Mouse (Mus musculus) spleen, embryonic (tissue): ENCODE data around the gene Selenop.

Experiments used
- CTCF ChIA-PET: fragments of 350-600 bp; sonication (Branson Sonifier 250); formaldehyde crosslinking; loops from one replicate; lab custom pipeline; 2022; lab: Charles Lee

Gene Selenop

DNA sequence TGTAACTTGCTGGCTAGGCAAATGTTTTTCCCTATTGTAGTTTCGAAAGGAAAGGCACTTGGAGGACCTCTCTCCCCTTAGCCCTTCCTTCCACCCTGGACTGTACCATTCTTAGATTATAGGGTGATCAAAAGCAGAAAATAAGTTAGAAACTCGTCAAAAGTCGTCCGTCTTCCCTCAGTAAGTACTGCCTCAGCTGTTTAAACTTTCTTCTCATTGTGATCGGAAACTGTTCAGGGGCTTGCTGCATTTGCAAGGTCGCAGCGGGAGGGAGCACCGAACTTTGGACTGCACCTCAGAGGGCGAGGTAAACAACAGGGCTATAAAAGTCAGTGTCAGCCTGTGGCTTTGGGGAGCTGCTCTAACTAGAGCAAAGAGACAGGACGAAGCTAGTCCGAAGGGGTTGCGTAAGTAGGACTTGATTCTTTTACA is 2.3 kb downstream of the Selenop start:
- CTCF ChIA-PET, result no interaction called here

DNA sequence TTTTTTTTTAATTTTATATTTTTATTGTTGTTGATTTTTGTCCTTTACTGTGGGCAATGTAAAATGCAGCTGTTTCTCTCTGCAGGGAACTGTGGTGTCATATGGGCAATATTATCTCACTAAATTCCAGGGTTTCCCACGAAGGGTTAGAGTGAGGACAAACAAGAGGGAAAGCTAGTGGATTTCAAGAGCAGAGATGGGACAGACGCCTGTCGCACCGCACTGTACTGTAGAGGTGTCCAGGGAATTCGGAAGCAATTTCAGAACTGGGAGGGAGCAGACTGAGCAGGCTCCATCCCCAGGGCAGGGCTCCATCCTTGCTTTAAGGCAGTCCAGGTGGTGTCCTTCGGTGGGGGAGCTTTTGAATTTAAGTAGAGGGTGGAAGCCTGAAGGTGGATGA is 2.9 kb downstream of the Selenop start:
- CTCF ChIA-PET, result no interaction called here

DNA sequence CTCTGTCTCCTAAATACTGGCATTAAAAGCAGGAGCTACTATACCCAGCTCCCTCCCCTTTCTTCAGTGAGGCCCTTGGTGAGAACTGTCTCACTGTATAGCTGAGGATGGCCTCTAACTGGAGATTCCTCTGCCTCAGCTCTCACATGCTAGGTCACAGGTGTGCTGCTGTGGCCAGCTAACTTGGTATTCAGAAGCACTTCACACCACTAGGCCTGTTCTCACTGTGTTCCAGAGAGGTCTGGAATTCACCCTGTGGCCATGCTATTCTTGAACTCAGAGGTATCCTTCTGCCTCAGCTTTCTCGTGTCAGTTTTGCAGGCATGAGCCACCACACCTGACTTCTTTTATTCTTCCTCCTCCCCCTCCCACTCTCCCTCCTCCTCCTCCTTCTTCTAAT is 4.8 kb downstream of the Selenop start:
- CTCF ChIA-PET, result no interaction called here

DNA sequence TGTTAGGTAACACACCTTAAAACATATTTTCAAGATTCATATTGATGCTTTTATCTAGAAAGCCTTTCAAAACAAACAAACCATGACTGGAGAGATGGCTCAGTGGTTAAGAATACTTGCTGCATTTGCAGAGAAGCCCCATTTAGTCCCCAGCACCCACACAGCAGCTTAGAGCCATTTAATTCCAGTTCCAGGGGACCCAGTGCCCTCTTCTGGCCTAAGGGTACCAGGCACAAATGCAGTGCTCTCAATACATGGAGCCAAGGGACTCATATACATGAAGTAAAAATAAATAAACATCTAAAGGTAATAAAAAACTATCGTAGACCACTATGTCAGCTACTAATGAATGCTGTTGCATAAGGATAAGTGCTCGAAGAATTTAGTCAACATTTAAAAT is 9.0 kb downstream of the Selenop start:
- CTCF ChIA-PET, result no interaction called here

DNA sequence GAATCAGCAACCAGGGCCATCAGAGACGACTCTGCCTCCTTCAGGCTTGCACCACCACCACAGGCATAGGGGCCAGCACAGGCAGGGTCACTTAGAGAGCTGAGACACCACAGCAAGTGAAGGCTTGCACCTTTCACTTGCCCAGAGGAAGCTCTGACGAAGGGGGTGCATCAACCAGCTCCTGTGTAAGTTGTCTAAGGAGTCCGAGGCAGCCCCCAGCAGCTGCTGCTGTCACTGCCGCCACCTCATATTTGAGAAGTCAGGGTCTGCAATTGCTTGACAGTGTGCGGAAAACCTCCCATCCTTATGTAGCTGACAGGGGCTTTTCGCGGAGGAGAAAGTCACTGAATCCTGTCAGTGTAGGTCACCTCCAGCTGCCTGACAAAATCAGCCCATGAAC is 10.9 kb downstream of the Selenop start:
- CTCF ChIA-PET, result no interaction called here

DNA sequence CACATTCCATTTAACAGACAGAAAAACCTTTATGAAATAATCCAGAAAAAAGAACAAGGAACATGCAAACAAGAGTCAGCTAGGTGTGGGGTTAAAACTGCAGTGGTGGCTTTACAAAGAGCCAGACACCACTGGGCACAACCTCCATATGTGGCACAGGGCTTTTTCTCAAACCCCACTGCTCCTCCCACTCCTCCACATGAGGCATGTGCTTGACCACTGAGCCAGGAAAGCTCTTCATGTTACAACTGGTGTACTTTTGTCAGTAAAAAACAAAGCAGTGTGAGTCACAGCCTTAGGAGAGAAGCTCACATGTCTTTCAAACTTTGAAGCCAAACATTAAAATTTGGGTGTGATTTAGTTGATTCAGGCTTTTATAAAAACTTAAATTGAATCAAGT is 12.9 kb downstream of the Selenop start:
- CTCF ChIA-PET, result interaction anchor here (0.7 kb wide), 1 partner anchor 40 kb away, joined by 4 read pairs; no protein-coding TSS in a partner anchor

DNA sequence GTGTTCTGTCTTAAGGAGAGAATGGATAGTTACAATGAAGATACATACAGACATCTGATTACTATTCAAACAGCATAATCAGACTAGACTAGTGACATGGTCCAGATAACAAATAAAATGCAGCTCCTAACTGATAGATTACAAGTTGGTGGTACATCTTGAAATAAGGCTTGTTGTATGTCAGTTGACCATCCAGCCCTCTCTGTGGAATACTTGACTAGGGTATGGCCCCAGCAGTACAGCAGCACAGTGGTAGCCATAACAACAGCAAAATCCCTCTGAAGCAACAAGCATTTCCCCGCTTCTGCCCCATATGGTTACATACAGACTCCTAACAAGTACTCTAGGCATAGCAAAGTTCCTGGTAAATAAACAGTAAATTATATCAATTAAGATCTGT is 13.4 kb downstream of the Selenop start:
- CTCF ChIA-PET, result interaction anchor here (0.7 kb wide), 1 partner anchor 39 kb away, joined by 4 read pairs; no protein-coding TSS in a partner anchor

DNA sequence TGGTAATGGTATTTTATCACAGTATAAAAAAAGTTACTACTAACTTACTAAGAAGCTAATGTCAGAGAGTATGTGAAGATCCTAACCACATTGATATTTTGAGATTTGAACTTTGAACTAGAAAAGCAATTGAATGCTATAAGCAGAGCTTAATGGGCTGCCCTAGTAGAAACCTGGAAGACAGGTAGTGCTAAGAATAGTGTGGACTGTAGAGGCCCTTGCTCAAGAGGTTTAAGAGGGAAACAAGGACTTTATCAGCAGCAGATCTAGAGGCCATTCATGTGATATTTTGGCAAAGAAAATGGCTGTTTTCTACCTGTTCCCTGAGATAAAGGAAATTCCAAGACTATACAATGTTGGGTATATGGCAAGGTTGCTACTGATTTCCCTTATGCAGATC is 17.7 kb downstream of the Selenop start:
- CTCF ChIA-PET, result no interaction called here

DNA sequence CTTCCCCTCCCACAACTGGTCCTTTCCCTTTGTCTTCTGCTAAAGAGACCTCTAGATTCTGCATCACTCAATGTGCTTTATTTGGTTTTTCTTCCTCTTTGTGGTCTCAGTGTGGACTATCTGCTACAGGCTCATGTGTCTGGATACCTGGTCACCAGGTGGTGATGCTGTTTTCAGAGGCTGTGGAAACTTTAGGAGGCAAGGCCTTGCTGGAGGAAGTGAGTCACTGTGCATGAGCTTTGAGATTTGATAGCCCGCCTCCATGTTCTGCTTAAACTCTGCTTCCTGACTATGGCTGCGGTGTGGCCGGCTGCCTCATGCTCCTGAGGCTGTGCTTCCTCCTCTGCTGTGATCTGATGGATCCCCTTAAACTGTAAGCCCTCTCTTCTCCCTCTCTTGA is 22.1 kb downstream of the Selenop start:
- CTCF ChIA-PET, result no interaction called here

DNA sequence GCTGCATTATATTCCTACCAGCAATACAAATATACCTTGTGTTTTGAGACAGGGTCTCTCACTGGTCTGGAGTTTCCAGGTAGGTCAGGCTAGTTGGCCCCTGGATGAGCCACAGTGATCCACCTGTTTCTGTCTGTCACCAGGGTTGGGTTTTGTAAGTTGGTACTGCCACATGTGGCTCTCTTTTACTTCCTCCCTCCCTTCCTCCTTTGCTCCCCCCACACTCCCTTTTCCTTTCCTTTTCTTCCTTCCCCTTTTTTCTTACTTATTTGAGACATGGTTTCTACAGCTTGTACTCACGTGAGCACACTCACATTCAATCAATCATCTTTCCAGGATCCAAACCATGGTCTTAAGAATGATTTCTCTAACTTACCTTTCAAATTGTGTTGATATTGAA is 25.1 kb downstream of the Selenop start:
- CTCF ChIA-PET, result no interaction called here

DNA sequence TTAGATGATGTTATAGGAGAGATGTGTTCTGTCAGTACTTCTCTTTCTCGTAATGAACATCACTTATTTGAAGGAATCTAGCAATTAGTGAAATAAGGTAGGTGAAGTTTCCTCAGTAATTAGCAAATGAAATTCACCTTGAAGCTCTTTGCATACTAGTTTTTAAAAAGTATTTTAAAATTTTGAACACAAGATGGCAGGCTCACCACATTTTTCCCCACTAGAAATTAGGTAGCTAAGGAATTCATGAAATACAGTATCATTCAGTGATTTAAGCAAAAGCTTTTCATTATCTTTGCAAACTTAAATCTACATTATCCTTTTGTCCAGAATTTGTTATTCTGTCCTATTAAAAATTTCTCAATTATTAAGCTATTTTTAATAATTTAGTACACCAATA is 27.6 kb downstream of the Selenop start:
- CTCF ChIA-PET, result no interaction called here

DNA sequence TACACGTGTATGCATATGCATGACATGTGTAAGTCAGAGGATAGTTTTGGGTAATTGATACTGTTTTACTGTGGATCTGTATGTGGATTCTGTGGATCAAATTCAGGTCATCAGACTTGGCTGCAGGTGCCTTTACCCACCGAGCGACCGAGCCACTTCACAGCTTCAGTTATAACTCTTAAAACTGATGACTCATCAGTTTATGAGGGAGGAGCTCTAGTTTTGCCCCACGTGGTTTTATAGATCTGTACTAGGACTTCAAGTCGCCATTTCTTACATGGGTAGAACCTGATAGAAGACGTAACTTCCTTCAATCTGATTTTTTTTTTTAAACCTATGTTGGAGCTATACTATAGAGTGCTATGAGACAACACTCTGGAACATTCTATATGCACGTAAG is 29.3 kb downstream of the Selenop start:
- CTCF ChIA-PET, result no interaction called here

DNA sequence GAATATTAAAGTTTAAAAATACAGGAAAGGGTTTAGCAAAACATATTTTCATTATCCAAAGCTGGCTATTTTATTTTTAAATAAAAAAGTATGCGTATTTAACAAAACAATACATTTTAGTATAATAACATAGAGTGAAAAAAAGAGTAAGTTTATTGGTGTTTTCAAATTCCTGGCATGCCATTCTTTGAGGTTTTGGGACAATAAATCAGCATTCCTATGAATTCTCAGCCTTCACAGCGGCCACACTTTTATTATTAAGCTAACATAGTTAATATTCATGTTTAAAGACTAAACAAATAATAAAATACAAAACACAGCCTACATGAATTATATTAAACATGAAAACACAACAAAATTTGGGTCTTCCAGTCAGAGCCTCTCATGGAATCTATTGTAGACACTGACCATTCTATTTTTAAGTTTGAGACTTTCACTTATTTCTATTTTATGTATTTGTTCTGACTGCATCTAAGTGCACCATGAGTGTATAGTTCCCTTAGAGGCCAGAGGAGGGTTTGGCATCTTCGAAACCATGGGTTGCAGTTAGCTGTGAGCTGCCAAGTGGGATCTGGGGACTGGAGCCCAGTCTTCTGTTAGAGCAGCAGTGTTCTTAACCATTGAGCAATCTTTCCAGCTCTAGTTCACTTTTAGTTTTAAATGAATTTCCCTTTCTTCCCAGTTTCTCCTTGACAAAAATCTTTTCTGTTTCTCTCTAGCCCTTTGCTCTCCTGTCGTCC is 32.2 kb downstream of the Selenop start:
- CTCF ChIA-PET, result no interaction called here

DNA sequence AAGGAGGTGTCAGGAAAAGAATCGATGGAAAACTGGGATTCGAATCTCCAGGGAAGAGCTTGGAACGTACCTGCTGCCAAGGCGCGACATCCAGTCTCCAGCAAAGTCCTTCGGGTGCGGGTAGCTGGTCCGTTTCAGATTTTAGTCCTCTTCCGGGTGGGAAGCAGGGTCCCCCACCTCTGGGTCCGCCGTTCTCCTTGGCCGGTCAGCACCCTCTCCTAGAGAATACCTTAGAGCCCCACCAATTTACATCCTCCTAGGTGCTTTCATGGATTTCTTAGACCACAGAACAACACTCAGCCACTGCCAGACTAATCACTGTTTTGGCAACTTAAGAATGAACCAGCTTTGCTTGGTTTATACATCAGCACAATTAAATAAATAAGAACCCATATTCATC is 35.1 kb downstream of the Selenop start, which contains the start of gene Ccdc152:
Ccdc152 (minus strand) TSS at position 101 of the 400 bp plus-strand sequence.
- CTCF ChIA-PET, result no interaction called here

DNA sequence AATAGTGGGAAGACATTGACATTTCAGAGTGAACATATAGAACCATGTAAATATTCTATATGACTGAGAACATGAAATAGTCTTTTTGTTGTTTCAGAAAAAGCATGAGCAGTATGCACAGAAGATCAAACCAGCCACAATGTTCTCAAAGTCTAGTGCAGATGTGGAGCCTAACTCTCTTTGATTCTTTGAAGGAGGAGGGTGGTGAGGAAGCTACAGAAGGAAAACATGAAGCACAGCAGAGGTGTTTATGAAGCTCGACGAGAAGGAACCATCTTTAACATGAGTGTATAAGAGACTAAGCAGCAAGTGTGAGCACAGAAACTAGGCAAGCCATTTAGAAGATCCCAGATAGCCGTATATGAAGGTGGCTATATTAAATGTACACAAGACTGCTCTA is 41.5 kb downstream of the Selenop start:
- CTCF ChIA-PET, result interaction anchor here (0.7 kb wide), 1 partner anchor 47 kb away, joined by 7 read pairs; no protein-coding TSS in a partner anchor

DNA sequence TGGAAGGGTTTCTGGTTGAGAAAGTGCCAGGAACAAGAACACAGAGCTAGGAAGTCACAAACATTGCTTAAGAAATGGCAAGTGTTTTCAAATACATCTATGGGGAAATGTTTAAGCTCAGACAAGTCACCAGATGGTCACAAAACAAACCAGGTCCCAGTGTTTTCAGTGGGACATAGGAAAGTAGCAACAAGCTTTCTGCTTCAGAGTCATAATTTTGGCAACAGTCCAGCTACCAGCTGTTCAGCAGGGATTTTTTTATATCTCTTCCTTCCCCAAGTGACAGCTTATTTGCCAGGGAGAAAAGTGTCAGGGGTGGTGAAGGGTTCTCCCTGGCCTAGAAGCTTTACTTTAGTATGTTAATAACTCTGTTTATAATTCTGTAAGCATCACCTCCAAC is 44.6 kb downstream of the Selenop start:
- CTCF ChIA-PET, result no interaction called here

DNA sequence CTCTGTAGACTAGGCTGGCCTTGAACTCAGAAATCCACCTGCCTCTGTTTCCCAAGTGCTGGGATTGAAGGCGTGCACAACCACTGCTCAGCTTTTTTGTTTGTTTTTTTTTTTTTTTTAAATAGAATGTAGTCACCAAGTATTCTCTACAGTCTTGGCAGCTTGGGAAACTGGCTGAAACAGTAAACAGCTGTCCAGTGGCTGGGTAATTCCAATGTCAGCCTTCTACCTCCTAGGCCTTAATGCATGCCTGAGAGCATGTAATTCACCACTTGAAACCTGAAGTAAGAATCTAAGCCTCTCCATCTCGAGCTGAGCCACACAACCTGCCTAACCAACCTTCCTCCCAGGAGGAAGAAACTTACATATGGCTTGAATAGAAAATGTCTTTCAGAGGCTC is 48.3 kb downstream of the Selenop start:
- CTCF ChIA-PET, result no interaction called here

DNA sequence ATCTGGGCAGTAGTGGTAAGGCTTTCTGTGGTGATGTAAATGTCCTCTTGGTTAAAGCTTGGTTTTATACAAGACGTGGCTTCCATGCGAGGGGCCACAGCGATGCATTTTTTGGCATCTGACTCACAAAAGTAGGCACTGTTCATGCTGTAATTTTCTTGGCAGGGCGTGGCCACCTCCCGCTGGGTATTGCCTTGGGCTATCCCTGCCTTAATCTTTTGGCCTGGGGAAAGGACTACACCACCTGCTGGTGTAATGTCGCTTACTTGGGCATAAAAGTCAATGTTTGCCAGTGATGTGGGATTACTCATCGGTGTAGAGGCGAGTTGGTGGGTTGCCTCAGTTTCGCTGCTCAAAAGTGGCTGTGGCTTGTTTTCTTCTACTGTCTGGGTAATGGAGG is 51.6 kb downstream of the Selenop start:
- CTCF ChIA-PET, result no interaction called here

DNA sequence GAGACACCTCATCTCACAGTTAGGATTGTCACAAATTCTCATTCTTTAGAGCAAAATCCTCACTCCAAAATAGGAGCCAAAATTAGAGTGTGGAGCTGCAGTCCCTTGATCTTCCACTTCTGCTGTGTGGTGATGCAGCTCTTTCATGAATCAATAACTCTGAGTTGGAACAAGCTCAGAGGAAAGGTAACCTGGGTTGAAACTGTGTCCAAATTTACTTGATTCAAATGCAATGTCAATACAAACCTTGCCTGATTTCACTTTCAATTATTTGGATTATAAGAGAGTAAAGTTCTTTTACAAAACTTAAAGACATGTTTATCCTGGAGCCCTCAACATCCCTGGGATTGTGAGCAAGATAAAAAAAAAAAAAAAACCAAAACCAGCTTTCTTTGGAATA is 54.7 kb downstream of the Selenop start:
- CTCF ChIA-PET, result no interaction called here
